Mouse (Mus musculus) MEL (cell line): ENCODE data around the gene Fam214a. TPM values are rescaled to one million over a fixed set of nuclear protein-coding genes. Genes with fewer than 3 reads are reported as not detected.

ENCODE experiments used
- DNase-seq: peaks from one replicate; pipeline ENCODE4 v3.0.0; 2011; ENCODE audit warnings: low read depth, low spot score
- H3K27ac ChIP-seq: 2 replicates; pipeline ENCODE4 v1.5.1; 2012; ENCODE audit warnings: low read depth, mild to moderate bottlenecking, control low read depth, low read length, moderate library complexity; ENCODE audit not compliant: control insufficient read depth
- H3K27me3 ChIP-seq, 2 experiments: fragments of 150-350 bp in 1 of 2; sonication (generic) in 1 of 2; 2 replicates each; pipeline ENCODE4 v1.6.1; 2012; ENCODE audit warnings: low read length in 2 of 2, mild to moderate bottlenecking in 2 of 2, improper control_type of control experiment in 1 of 2, moderate library complexity in 1 of 2; ENCODE audit not compliant: insufficient read depth in 2 of 2, control insufficient read depth in 1 of 2
- H3K36me3 ChIP-seq, 2 experiments: 2 replicates each; pipeline ENCODE4 v1.6.1; 2012 to 2014; ENCODE audit warnings: low read length in 2 of 2, improper control_type of control experiment in 1 of 2, inconsistent platforms in 1 of 2, mild to moderate bottlenecking in 1 of 2; ENCODE audit not compliant: insufficient read depth in 2 of 2, control insufficient read depth in 1 of 2
- H3K4me1 ChIP-seq, 2 experiments: fragments of 150-350 bp in 1 of 2; sonication (generic) in 1 of 2; 2 replicates each; pipeline ENCODE4 v1.6.1; 2012; ENCODE audit warnings: low read length in 2 of 2, improper control_type of control experiment in 1 of 2, mild to moderate bottlenecking in 1 of 2; ENCODE audit not compliant: insufficient read depth in 2 of 2, control insufficient read depth in 1 of 2
- H3K4me3 ChIP-seq, 2 experiments: fragments of 150-350 bp in 1 of 2; sonication (generic) in 1 of 2; 2 replicates each; pipeline ENCODE4 v1.5.1; 2012; ENCODE audit warnings: low read depth in 2 of 2, low read length in 2 of 2, mild to moderate bottlenecking in 2 of 2, moderate library complexity in 2 of 2, control low read depth in 1 of 2, improper control_type of control experiment in 1 of 2; ENCODE audit not compliant: control insufficient read depth in 1 of 2, insufficient read depth in 1 of 2
- H3K79me2 ChIP-seq: 2 replicates; pipeline ENCODE4 v1.6.1; 2012; ENCODE audit warnings: mild to moderate bottlenecking, low read length, moderate library complexity; ENCODE audit not compliant: control insufficient read depth, poor library complexity, insufficient read depth
- H3K9ac ChIP-seq: 2 replicates; pipeline ENCODE4 v1.6.1; 2012; ENCODE audit warnings: low read depth, mild to moderate bottlenecking, control low read depth, low read length, moderate library complexity; ENCODE audit not compliant: control insufficient read depth, poor library complexity, severe bottlenecking
- H3K9me3 ChIP-seq: fragments of 150-350 bp; sonication (generic); replicated peaks from 2 replicates; pipeline ENCODE4 v1.6.1; 2012; ENCODE audit warnings: mild to moderate bottlenecking, low read length, improper control_type of control experiment, moderate library complexity; ENCODE audit not compliant: insufficient read depth
- CHD1 ChIP-seq: IDR thresholded peaks from 2 replicates; pipeline ENCODE4 v1.6.1; 2012; ENCODE audit warnings: low read depth, mild to moderate bottlenecking, inconsistent platforms, low read length, improper control_type of control experiment
- E2F4 ChIP-seq: IDR thresholded peaks from 2 replicates; pipeline ENCODE4 v1.6.1; 2011; ENCODE audit warnings: low read depth, low read length, improper control_type of control experiment, borderline replicate concordance
- EP300 ChIP-seq, 2 experiments: IDR thresholded peaks; 2 replicates each; pipeline ENCODE4 v1.6.1; 2011; ENCODE audit warnings: improper control_type of control experiment in 2 of 2, low read length in 2 of 2, low read depth in 1 of 2, mild to moderate bottlenecking in 1 of 2
- ETS1 ChIP-seq: IDR thresholded peaks from 2 replicates; pipeline ENCODE4 v1.6.1; 2012; ENCODE audit warnings: low read depth, mild to moderate bottlenecking, inconsistent platforms, low read length, improper control_type of control experiment, moderate library complexity
- GABPA ChIP-seq: IDR thresholded peaks from 2 replicates; pipeline ENCODE4 v1.6.1; 2012; ENCODE audit warnings: low read depth, mild to moderate bottlenecking, inconsistent platforms, low read length, improper control_type of control experiment, moderate library complexity
- GATA1 ChIP-seq: IDR thresholded peaks from 2 replicates; pipeline ENCODE4 v1.6.1; 2011; ENCODE audit warnings: low read depth, low read length, improper control_type of control experiment
- JUND ChIP-seq: IDR thresholded peaks from 2 replicates; pipeline ENCODE4 v1.6.1; 2011; ENCODE audit warnings: low read depth, mild to moderate bottlenecking, improper control_type of control experiment, low read length
- MAX ChIP-seq: IDR thresholded peaks from 2 replicates; pipeline ENCODE4 v1.6.1; 2011; ENCODE audit warnings: low read length, improper control_type of control experiment
- MYC ChIP-seq: IDR thresholded peaks from 2 replicates; pipeline ENCODE4 v1.6.1; 2011; ENCODE audit warnings: low read depth, mild to moderate bottlenecking, low read length, improper control_type of control experiment, moderate library complexity
- POLR2AphosphoS5 ChIP-seq: IDR thresholded peaks from 2 replicates; pipeline ENCODE4 v1.6.1; 2012; ENCODE audit warnings: low read depth, borderline replicate concordance, mild to moderate bottlenecking, inconsistent platforms, low read length, moderate library complexity, mixed read lengths
- RAD21 ChIP-seq: IDR thresholded peaks from 2 replicates; pipeline ENCODE4 v1.6.1; 2011; ENCODE audit warnings: mild to moderate bottlenecking, low read depth, low read length, improper control_type of control experiment
- RCOR1 ChIP-seq: IDR thresholded peaks from 2 replicates; pipeline ENCODE4 v1.6.1; 2012; ENCODE audit warnings: low read depth, mild to moderate bottlenecking, inconsistent platforms, low read length, improper control_type of control experiment
- SIN3A ChIP-seq: IDR thresholded peaks from 2 replicates; pipeline ENCODE4 v1.6.1; 2012; ENCODE audit warnings: low read length, improper control_type of control experiment, inconsistent platforms
- TAL1 ChIP-seq: IDR thresholded peaks from 2 replicates; pipeline ENCODE4 v1.6.1; 2012; ENCODE audit warnings: mild to moderate bottlenecking, inconsistent platforms, low read length, moderate library complexity, mixed read lengths
- USF1 ChIP-seq: IDR thresholded peaks from 2 replicates; pipeline ENCODE4 v1.6.1; 2014; ENCODE audit warnings: low read depth, mild to moderate bottlenecking, inconsistent platforms, low read length, improper control_type of control experiment, moderate library complexity
- ZC3H11A ChIP-seq: IDR thresholded peaks from 2 replicates; pipeline ENCODE4 v1.6.1; 2012; ENCODE audit warnings: low read depth, mild to moderate bottlenecking, inconsistent platforms, low read length, improper control_type of control experiment
- polyA plus RNA-seq, 2 experiments: library from polyadenylated mRNA; stranded (reverse) in 1 of 2; unstranded in 1 of 2; fragments of >175 nt in 1 of 2; fragments of >200 nt in 1 of 2; gene quantifications; 2 replicates each; pipeline versions ENCODE4 v1.2.1 to v1.2.4; 2012; ENCODE audit warnings: low replicate concordance in 2 of 2, low read depth in 1 of 2; ENCODE audit not compliant: insufficient read length in 2 of 2, insufficient read depth in 1 of 2, missing spikeins in 1 of 2
- total RNA-seq: library from RNA; depleted of rRNA; stranded (reverse); fragments of 300-350 nt; gene quantifications from 2 replicates; pipeline ENCODE4 v1.2.3, GENCODE M21; 2012

Gene Fam214a
- total and polyA plus RNA-seq, 3 experiments: 2.3 to 3.9 TPM; not detected in 1

DNA sequence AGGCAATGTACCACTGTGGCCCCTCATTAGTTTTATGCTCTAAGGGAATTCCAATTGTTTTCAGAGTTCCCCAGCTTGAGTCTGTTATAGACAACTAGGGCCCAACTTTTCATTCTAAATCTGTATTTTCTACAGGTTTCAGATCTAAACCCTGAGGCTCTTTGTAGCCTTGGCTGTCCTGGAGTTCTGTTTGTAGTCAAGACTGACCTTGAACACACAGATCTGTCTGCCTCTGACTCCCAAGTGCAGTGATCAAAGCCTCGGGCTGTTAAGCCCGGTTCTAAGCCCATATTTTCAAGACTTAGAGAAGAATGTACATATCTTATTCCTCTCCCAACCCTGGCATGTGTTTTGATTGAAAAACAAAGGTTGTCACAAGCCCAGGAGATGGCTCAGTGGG, 1.7 kb downstream of the Fam214a start:
- Histone ChIP-seq H3K9ac (no peak overlapping the region; the same call in 1 of the 2 replicates), H3K27ac (no peak overlapping the region), H3K79me2 (no peaks in the 10 kb centered on the region; the same call in 1 of the 2 replicates), H3K36me3 (peaks cover 0 to 5% of the 10 kb centered on the region in 2 experiments; a peak in 2 of 4 replicates), H3K4me3 (no peak overlapping the region; a peak in 1 of 4 replicates), H3K9me3 (no peaks in the 10 kb centered on the region), H3K4me1 (peaks cover 0 to 4% of the 10 kb centered on the region in 2 experiments; a peak in 1 of 4 replicates), H3K27me3 (no peaks in the 10 kb centered on the region)
- TF ChIP-seq EP300 (IDR thresholded peaks at IDR 0.05; ENCODE audit: low read depth in 1 of 2, low read length in 2 of 2): no peak
- no peak for DNase-seq

DNA sequence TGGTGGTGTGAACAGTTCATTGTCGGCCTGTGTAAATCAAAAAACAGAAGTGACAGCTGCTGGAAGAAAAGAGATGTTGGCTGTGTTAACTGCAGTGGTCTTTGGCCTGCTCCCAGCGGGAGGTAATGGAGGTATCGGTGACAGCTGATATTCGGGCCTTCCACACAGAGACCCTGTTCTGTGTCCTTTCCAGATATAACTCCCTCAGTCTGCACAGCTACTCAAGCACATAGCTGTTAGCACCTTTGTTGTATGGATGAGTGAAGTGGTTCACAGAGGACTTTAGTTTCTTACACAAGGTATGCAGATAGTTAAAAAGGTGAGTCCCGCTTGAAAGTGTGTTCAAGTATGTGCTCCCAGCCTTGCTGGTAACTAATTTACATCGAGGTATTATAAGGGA, 7.9 kb downstream of the Fam214a start:
- no peaks in the 10 kb centered on the region for H3K27me3 ChIP-seq
- TF ChIP-seq MAX (no peak), ETS1 (no peak), MYC (no peak), TAL1 (no peak), SIN3A (no peak), POLR2AphosphoS5 (no peak), GABPA (no peak), ZC3H11A (no peak), GATA1 (no peak)
- no peak for DNase-seq
- no peak overlapping the region for H3K4me3 ChIP-seq
- no peaks in the 10 kb centered on the region for H3K4me1 ChIP-seq
- H3K27ac ChIP-seq: no peak overlapping the region
- no peaks in the 10 kb centered on the region for H3K36me3 ChIP-seq
- H3K9me3 ChIP-seq: no peaks in the 10 kb centered on the region
- H3K9ac ChIP-seq: no peak overlapping the region
- H3K79me2 ChIP-seq: no peaks in the 10 kb centered on the region

DNA sequence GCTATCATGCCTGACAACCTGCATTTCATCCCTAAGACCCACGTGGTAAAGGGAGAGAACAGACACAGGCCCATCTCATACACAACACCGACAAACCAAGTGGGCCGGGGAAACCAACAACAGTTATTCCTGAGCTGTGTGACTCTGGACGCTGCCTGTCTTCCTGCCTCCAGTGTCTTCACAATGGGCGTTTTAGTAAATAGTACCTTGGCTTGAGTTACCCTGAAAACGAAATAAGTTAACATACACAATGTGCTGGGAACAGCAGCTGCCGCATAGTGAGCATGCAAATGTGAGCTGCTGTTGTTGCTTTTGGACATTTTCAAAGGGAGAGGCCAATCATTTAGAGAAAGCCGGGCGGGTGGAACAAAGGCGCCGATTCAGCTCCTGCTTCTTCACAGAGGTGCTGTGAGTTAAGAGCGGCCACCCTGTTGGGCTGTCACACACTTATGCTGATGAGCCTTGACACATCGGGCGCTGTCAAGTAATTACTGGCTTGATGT, 8.4 kb downstream of the Fam214a start:
- no peak overlapping the region for H3K27ac ChIP-seq
- DNase-seq: no peak
- H3K9ac ChIP-seq: no peak overlapping the region

More for the DNA sequence above, 8.4 kb downstream of the Fam214a start:
- H3K9me3 ChIP-seq: no peaks in the 10 kb centered on the region
- no peaks in the 10 kb centered on the region for H3K36me3 ChIP-seq
- no peaks in the 10 kb centered on the region for H3K4me1 ChIP-seq
- no peaks in the 10 kb centered on the region for H3K79me2 ChIP-seq
- H3K27me3 ChIP-seq: no peaks in the 10 kb centered on the region
- no peak overlapping the region for H3K4me3 ChIP-seq
- TF ChIP-seq RCOR1 (no peak), ZC3H11A (no peak), CHD1 (no peak), E2F4 (no peak), MYC (no peak), TAL1 (no peak), GATA1 (no peak), JUND (no peak), USF1 (no peak), POLR2AphosphoS5 (no peak), SIN3A (no peak), RAD21 (no peak)
